Mouse (Mus musculus) heart, adult 9 months (tissue): ENCODE measurements at regions not wholly inside any gene's neighbourhood (a gene's known extent, or its start where the extent isn't known, plus 50 kb on each side); places are given as distances from the start of the nearest gene placed in this dataset.

Source experiments
- DNase-seq, 2 experiments: peaks; one replicate each; pipeline ENCODE4 v3.0.0; 2022; ENCODE audit warnings: low spot score in 2 of 2

DNA sequence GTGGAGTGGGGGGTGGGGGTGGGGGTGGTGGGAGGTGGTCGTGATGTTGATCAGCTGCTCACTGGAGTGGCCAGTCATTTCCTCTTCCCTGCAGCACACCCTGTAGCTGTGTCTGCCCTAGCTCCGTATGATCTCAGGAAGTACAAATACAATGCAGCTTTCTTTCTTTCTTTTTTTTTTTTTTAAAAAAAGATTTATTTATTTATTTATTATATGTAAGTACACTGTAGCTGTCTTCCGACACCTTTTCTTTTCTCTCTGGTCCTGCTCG is 87.2 kb upstream of the Tex13c2 start:
- no peak for DNase-seq

DNA sequence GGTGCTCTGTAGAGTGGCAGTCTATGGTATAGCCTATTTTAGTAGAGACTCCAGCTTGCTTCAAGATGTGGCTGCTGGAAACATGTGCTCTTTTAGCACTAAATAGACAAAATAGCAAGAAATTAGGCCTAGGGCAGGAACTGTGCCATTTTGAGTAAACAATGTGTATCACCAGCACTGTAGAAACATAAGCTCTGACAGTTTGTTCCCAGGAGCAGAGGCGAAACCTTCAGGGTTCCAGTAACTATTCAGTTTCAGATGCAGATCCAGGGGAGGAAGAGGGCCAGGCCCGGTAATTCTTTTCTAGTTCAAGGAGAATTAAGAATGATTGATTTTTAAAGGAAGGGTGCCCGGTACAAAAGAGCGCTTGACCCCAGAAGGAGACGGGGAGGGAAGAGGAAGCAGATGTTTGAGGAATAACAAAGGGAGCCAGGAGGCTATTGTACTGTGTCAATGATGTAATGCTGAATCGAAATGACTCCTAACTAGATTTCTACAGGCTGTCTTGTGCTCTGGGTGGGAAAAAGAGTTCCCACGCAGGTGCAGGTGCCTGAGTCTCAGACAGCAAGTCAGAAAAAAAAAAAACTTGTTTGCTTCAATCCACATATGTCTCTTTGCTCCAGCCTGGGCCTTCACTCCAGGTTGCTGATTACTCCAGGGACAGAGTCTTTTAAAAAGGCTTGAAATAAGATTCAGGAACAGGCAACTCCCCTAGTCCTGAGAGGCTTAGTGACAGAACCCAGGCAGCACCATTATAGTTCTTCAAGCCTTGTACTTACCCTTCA is 57.4 kb upstream of the Tex13c2 start:
- peak; percentile 4 to 12 for DNase-seq
